In genomic region chr12:8831710-8832109, GRCm38 (mm10) we compare ENCODE assay signal across 20 mouse cellular contexts.
A peak's percentile ranks its signal among the peaks of the same experiment; 100 is the strongest.
DNase-seq lines count a peak whose midpoint lies in the region; ATAC-seq and TF ChIP-seq lines count a peak whose summit lies in the region.
"Had no signal": no experiment of that assay in that cellular context is flagged by ENCODE, and none has a peak within 500 bp of the region (broad histone marks: within the 10 kb centered on the region; RNA-seq: fewer than 3 reads in every experiment).

No protein-coding gene starts in this region.

- no peak overlapping the region for H3K4me2 ChIP-seq in intestine, embryonic 15.5 days (replicated peaks)
- H3K4me2 ChIP-seq: heart, embryonic 13.5 days; hindbrain, embryonic 12.5 days; hindbrain, embryonic 15.5 days had no signal

- H3K27me3 ChIP-seq in cerebellum, adult 2 months (ENCODE audit: control insufficient read depth, insufficient read depth, low read length), result no peaks in the 10 kb centered on the region
- H3K27me3 ChIP-seq in intestine, embryonic 15.5 days (replicated peaks), result no peaks in the 10 kb centered on the region
- H3K27me3 ChIP-seq: hindbrain, embryonic 12.5 days; hindbrain, embryonic 15.5 days had no signal

- WGBS in cerebellum, adult 2 months, result 56% methylated on average over 6 of the region's 6 CpGs
- WGBS in intestine, embryonic 15.5 days, result 77% methylated on average over 6 of the region's 6 CpGs

- no peak overlapping the region for H3K9ac ChIP-seq in intestine, embryonic 15.5 days
- H3K9ac ChIP-seq: heart, embryonic 13.5 days; hindbrain, embryonic 12.5 days; hindbrain, embryonic 15.5 days had no signal

- peaks cover 24% of the 10 kb centered on the region for H3K4me1 ChIP-seq in cerebellum, adult 2 months (ENCODE audit: control insufficient read depth, insufficient read depth, low read length)
- no peaks in the 10 kb centered on the region; the same call in 1 of the 2 replicates for H3K4me1 ChIP-seq in intestine, embryonic 15.5 days (replicated peaks)
- H3K4me1 ChIP-seq: forebrain, embryonic 10.5 days; heart, embryonic 10.5 days; heart, embryonic 13.5 days; hindbrain, embryonic 12.5 days; hindbrain, embryonic 15.5 days had no signal

- H3K27ac ChIP-seq in cerebellum, adult 2 months (ENCODE audit: insufficient read depth, low read length), result peak overlapping the region; percentile 78
- no peak overlapping the region for H3K27ac ChIP-seq in intestine, embryonic 15.5 days
- H3K27ac ChIP-seq: forebrain, embryonic 10.5 days; heart, adult 2 months; heart, embryonic 10.5 days; heart, embryonic 13.5 days; hindbrain, embryonic 12.5 days; hindbrain, embryonic 15.5 days had no signal

- DNase-seq in cerebellum, adult 2 months, result peak in 1 of 2 experiments; percentile 28
- DNase-seq in 416B (ENCODE audit: low read depth), result peak; percentile 15
- DNase-seq in monocyte, adult 2 months (ENCODE audit: low read depth in 1 of 2, low spot score in 2 of 2), result peak; percentile 30 to 37
- DNase-seq: adrenal gland, postnatal 25 days; gastrocnemius, postnatal 25 days; heart, adult 2 months; heart, postnatal 14 days; kidney, adult 18-20 months had no signal

- H3K9me3 ChIP-seq in intestine, embryonic 15.5 days, result no peaks in the 10 kb centered on the region
- H3K9me3 ChIP-seq: forebrain, embryonic 10.5 days; heart, embryonic 10.5 days; heart, embryonic 13.5 days; hindbrain, embryonic 12.5 days; hindbrain, embryonic 15.5 days had no signal

- no peaks in the 10 kb centered on the region for H3K36me3 ChIP-seq in intestine, embryonic 15.5 days
- H3K36me3 ChIP-seq: forebrain, embryonic 10.5 days; heart, embryonic 10.5 days; heart, embryonic 13.5 days; hindbrain, embryonic 12.5 days; hindbrain, embryonic 15.5 days had no signal

- no peak for ATAC-seq in cerebellum, adult (ENCODE audit: insufficient number of reproducible peaks, low FRiP score, low TSS enrichment)
- peak; percentile 78 for ATAC-seq in granulocyte monocyte progenitor cell, adult 5-6 weeks (replicated peaks; ENCODE audit: poor library complexity, severe bottlenecking)
- ATAC-seq in intestine, embryonic 15.5 days, result no peak
- ATAC-seq in inflammation-experienced regulatory T-cells, adult 6 months, result no peak
- ATAC-seq: CD4-positive, CD25-positive, alpha-beta regulatory T cell, adult 4 months; forebrain, embryonic 14.5 days; intestine, embryonic 16.5 days had no signal

- no peak for TF ChIP-seq POLR2A in cerebellum, adult 2 months (IDR thresholded peaks at IDR 0.05; ENCODE audit: borderline replicate concordance, insufficient read depth, low read length)

- H3K4me3 ChIP-seq in cerebellum, adult 2 months (replicated peaks; ENCODE audit: insufficient read depth, low read depth, low read length), result no peak overlapping the region
- H3K4me3 ChIP-seq in intestine, embryonic 15.5 days (replicated peaks), result no peak overlapping the region
- H3K4me3 ChIP-seq: forebrain, embryonic 10.5 days; heart, adult 2 months; heart, embryonic 10.5 days; heart, embryonic 13.5 days; hindbrain, embryonic 12.5 days; hindbrain, embryonic 15.5 days had no signal

- no peak for TF ChIP-seq CTCF in cerebellum, adult 2 months (IDR thresholded peaks at IDR 0.05; ENCODE audit: borderline replicate concordance, insufficient read depth, low read depth, low read length)
